Mouse (Mus musculus) testis, postnatal 10 days (tissue): ENCODE results near the gene Ankrd54.
A peak's percentile ranks its signal among the peaks of the same experiment; 100 is the strongest.

Experiments
- DNase-seq: peaks from one replicate; pipeline ENCODE4 v3.0.0; 2021; ENCODE audit warnings: low spot score

Ankrd54 gene

GRCm38 (mm10) chr15:79062376-79063159 lies at the start of gene Ankrd54:
TSS of gene Ankrd54 (minus strand) at chr15:79062893.
- DNase-seq: peak; percentile 96

DNA sequence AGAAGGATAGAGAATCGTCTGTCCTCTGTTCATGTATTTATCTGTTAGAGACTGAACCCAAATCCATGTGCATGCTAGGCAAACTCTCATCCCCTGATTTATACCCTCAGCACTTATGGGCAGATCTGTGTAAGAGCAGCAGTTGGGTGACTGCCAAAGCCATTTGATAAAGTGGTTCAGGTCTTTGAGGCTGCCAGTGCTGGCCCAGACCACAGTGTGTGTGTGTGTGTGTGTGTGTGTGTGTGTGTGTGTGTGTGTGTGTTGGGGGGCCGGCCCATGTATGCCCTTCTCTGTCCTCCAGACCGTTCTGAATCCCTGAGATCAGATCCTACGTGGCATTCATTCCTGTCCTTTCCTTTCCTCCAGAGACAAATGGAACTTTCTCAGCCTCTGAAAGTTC lies 49.1 kb upstream of the Ankrd54 start:
- DNase-seq: peak; percentile 53

- no peak for DNase-seq
Measured at GRCm38 (mm10) chr15:79110528-79110927, 47.8 kb upstream of the Ankrd54 start.

DNA sequence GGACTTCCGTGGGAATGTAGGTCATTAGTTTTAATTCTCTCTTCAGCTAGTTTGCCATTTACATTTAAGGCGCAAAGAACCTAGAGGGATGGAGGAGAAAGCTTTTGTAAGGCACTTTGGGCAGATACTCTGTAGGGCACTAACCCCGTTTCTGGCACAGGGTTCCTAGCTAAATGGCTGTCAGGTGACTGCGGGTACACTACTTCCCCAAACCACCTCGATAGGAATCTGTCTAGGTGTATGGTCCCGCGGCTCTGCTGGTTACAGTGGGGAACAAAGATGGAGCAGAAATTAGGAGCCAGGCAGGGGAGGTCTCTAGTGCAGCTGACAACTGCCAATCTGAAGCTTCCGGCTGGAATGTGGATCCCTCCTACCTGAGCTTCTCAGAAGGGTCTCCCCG lies 47.3 kb upstream of the Ankrd54 start:
- no peak for DNase-seq

DNA sequence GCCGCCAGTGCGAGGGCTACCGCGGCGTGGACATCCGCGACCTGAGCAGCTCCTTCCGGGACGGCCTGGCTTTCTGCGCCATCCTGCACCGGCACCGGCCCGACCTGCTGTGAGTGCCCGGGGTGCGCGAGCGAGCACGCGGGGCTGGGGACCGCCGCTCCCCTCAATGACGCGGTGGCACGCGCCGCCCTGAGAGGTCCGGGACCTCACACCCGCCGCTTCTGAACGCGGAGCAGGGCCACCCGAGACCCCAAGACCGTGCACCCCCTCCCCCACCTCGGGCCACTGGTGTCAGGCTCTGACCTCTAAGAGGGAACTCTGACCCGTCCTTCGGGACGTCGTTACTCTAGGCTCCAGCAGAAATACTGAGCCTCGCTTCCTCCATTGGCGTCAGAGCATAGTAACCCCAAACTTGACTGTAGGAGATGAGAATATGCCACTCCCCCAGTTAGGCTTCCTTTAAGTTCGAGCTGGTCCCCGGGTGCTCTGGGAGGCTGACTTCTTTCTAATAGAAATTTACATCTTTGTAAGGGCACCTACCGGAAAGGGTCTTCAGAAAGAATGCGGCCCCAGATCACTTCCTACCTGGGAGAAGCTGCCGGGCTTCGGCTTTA lies 46.7 kb upstream of the Ankrd54 start:
- peak; percentile 78 for DNase-seq

- DNase-seq: peak; percentile 86
Measured at GRCm38 (mm10) chr15:79108421-79109320, 46.0 kb upstream of the Ankrd54 start, which contains the start of gene Micall1. TSS of gene Micall1 (plus strand) at chr15:79108898.

DNA sequence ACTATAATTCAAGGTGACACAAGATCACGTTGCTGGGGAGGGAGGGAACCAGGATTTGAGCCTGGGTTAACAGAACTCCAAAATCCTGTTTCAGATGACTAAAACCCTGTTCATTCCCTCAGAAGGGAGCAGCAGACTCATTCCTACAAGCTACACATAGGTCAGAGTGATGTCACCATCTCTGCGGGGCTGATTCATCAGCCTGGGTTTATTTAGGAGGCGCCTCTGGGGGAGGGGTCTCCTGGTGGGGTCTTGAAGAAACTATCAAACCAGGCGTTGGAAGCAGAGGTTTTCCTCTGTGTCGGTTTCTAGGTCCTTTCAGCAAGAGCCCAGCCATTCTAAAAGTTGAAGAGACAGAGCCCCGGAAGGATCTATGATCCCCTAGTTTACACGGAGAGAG lies 45.3 kb upstream of the Ankrd54 start:
- no peak for DNase-seq

GRCm38 (mm10) chr15:79105804-79106203 lies 43.1 kb upstream of the Ankrd54 start:
- DNase-seq: no peak

DNA sequence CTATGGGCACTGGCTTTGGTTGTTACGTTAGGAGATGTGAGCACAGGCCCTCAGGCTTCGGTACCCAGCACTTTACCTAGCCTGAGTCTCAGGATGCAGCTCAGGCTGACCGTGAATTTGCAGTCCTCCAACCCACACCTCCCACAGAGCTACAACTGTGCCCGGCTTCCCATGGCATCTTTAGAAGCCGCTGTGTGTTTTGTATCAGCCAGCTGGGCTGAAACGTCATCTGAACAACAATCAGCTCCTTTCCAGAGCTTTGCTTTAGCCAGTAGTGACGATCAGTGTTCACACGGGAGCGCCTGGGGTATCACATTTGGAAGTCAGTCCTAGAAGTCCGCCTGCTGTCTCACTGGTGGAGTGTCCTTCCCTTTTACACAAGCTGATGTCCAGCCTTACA lies 40.6 kb upstream of the Ankrd54 start:
- no peak for DNase-seq

DNA sequence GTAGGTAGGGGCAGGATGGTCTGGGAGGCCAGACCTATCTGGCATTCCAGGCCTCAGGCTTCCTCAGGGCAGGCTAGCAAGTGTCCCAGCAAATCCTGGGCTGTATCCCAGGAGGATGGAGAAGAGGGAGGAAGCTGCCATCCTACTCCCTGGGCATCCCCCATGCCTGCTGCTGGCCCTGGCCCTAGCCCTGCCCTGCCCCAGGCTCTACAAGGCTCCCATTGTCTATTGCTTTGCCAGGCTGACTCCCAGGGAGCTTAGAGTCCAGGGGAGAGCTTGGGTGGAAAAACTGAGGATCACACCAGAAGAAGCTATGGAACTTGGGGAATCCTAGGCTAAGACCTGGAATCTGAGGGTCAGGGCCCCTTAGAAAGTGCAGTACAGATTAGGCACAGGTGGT lies 38.8 kb upstream of the Ankrd54 start:
- DNase-seq: no peak

GRCm38 (mm10) chr15:79100391-79100790 lies 37.7 kb upstream of the Ankrd54 start:
- no peak for DNase-seq

DNA sequence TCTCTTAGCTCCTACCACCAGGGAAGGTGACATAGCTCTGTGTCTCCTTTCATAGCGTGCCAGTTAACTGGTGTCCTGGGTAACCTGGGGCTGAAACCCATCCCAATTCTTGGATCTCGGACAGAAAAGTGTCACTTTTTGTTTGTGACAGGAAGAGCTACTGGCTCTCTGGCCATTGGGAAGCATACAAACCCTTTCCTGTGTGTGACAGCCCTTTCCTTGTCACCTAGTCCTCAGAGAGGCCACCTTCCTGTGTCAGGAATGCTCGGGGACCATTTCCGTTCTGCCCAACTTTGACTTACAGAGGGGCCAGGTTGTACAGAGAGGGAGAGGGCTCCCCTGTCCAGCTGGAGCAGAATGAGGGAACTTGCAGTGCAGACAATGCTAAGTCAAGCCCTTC lies 36.8 kb upstream of the Ankrd54 start:
- DNase-seq: no peak

DNA sequence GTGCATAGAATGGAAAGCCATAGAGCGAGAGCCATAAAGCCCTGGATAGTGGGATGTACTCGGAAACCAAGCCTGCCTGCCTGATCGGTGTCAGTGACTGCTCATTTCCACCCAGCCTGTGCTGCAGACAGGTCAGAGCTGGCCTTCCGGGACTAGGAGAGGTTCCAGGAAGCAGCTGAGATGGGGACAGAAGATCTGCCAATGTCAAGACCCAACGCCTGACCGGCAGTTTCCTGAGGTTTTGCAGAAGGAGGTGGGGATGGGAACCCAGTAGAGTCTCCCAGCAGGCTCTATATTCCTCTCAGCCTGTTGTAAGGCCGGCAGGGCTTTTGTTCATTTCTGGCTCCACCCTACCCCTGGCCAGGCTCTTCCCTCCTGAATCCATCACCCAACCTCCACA lies 36.2 kb upstream of the Ankrd54 start:
- DNase-seq: no peak

GRCm38 (mm10) chr15:79098220-79098619 lies 35.5 kb upstream of the Ankrd54 start:
- DNase-seq: no peak

GRCm38 (mm10) chr15:79097611-79098025 lies 34.9 kb upstream of the Ankrd54 start:
- DNase-seq: peak; percentile 57

GRCm38 (mm10) chr15:79097135-79097534 lies 34.4 kb upstream of the Ankrd54 start:
- DNase-seq: no peak

GRCm38 (mm10) chr15:79096556-79096955 lies 33.9 kb upstream of the Ankrd54 start:
- DNase-seq: peak; percentile 59

GRCm38 (mm10) chr15:79095483-79095882 lies 32.8 kb upstream of the Ankrd54 start:
- no peak for DNase-seq

- DNase-seq: peak; percentile 70
Measured at GRCm38 (mm10) chr15:79093083-79093839, 30.6 kb upstream of the Ankrd54 start.

DNA sequence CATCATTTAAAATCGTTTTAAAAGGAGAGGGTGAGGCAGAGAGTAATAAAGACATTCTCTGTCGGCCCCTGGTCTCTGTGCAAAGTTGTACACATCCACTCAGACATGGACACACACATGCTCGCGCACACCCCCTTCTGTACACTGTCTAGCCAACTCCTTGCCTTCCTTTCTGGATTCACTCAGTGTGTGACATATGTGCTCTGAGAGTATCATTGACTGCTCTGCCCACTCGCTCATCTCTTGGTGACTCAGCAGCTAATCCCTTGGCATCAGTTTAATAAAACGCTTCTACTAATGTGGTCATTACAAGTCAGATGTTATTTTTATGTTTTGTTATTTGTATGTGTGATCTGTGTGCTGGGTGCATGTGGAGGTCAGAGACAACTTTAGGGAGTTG lies 29.6 kb upstream of the Ankrd54 start:
- DNase-seq: no peak

- DNase-seq: no peak
Measured at GRCm38 (mm10) chr15:79079567-79079966, 16.9 kb upstream of the Ankrd54 start.
